Mouse (Mus musculus) spleen, adult 2 months (tissue): ENCODE results near the gene Cct7. TPM values are rescaled to one million over a fixed set of nuclear protein-coding genes. Genes with fewer than 3 reads are reported as not detected.

Experiments used
- DNase-seq, 2 experiments: peaks; one replicate each; pipeline versions ENCODE4 v3.0.0 to v3.0.0-alpha.2; 2012 to 2021; ENCODE audit warnings: low spot score in 2 of 2, low read depth in 1 of 2
- H3K27ac ChIP-seq: fragments of 200-500 bp; 2 replicates; pipeline ENCODE4 v1.5.1; 2012; ENCODE audit warnings: low read length, inconsistent platforms; ENCODE audit not compliant: insufficient read depth
- H3K27me3 ChIP-seq: fragments of 200-500 bp; 2 replicates; pipeline ENCODE4 v1.6.1; 2012; ENCODE audit warnings: mild to moderate bottlenecking, moderate library complexity, low read length, inconsistent platforms; ENCODE audit not compliant: control insufficient read depth, insufficient read depth
- H3K36me3 ChIP-seq: fragments of 200-500 bp; 2 replicates; pipeline ENCODE4 v1.6.1; 2012; ENCODE audit warnings: mild to moderate bottlenecking, low read length, inconsistent platforms; ENCODE audit not compliant: control insufficient read depth, insufficient read depth
- H3K4me1 ChIP-seq: fragments of 200-500 bp; 2 replicates; pipeline ENCODE4 v1.6.1; 2011; ENCODE audit warnings: inconsistent platforms; ENCODE audit not compliant: control insufficient read depth, insufficient read depth, insufficient read length
- H3K4me3 ChIP-seq: fragments of 200-500 bp; 2 replicates; pipeline ENCODE4 v1.5.1; 2011; ENCODE audit warnings: mild to moderate bottlenecking, inconsistent platforms; ENCODE audit not compliant: insufficient read depth, insufficient read length; ENCODE audit errors: extremely low read depth
- CTCF ChIP-seq: fragments of 200-500 bp; IDR thresholded peaks from 2 replicates; pipeline ENCODE4 v1.5.1; 2011; ENCODE audit warnings: mild to moderate bottlenecking, inconsistent platforms; ENCODE audit not compliant: insufficient read depth, insufficient read length, insufficient replicate concordance; ENCODE audit errors: extremely low read depth
- POLR2A ChIP-seq: fragments of 200-500 bp; IDR thresholded peaks from 2 replicates; pipeline ENCODE4 v1.6.1; 2011; ENCODE audit warnings: low read depth, low read length, inconsistent platforms
- WGBS: fragments of 180-500 bp; shearing (Covaris S2); methylation state at CpG from one replicate; pipeline ENCODE4 v1.1.7; 2018; 5-methylcytosine and 5-hydroxymethylcytosine counted together
- polyA plus RNA-seq: library from polyadenylated mRNA; depleted of rRNA; stranded (reverse); fragments of >200 nt; gene quantifications from 2 replicates; pipeline ENCODE4 v1.2.3, GENCODE M21; 2012

Gene Cct7
- polyA plus RNA-seq, 1 experiment = 73.5 TPM

DNA sequence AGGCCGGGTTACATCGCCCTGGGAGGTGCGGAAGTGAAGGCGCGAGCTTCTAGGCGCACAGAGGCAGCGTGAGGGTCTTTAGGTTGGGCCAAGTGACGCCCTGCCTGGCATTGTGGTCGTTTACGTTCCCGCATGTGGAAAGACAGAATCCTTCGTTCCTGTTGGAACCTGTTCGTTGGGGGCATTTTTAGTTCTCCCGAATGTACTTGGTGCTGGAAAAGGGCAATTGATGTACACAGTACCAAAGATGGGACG, 1.0 kb downstream of the Cct7 start:
- peak overlapping the region; percentile 79 for H3K27ac ChIP-seq
- TF ChIP-seq CTCF (no peak), POLR2A (no peak)
- peak overlapping the region; percentile 96 for H3K4me3 ChIP-seq
- no peak for DNase-seq
- H3K36me3 ChIP-seq = no peaks in the 10 kb centered on the region
- under 1% methylated on average over 15 of the region's 15 CpGs for WGBS
- H3K27me3 ChIP-seq = no peaks in the 10 kb centered on the region
- peaks cover 15% of the 10 kb centered on the region; the same call in 1 of the 2 replicates for H3K4me1 ChIP-seq

DNA sequence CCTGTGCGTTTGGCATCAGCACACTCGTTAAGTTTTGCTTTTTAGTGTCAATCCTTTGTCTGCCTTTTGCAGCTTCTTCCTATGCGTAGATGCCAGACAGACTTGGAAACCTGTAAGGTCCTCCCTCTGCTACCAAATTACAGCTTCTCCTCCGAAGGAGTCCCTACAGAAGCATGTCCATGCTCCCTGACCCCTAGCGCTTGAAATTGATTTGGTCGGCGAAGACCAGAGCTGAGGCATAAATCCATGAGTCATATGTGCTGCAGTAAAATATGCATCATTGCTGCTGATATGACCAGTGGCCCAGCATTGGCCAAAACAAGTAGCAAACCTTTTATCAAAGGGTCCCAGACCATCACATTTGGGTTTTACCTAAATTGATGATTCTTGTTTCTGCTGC, 1.5 kb downstream of the Cct7 start:
- no peak for DNase-seq
- peak overlapping the region; percentile 79; the same call in 1 of the 2 replicates for H3K27ac ChIP-seq
- WGBS = 8% methylated on average over 7 of the region's 7 CpGs

DNA sequence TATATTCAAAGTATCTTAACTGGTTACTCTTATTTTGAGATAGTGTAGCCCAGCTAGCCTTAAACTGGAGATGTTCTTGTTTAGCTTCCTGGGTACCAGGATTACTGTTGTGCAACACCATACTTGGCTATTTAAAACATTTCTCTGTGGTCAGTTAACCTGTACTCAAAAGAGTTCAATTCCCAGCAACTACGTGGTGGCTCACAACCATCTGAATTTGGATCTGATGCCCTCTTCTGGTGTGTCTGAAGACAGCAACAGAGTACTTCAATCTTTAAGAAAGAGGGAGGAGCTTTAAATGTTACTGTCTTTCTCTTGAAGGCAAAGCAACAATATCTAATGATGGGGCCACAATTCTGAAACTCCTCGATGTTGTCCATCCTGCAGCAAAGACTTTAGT, 8.3 kb downstream of the Cct7 start:
- DNase-seq = no peak
- no peaks in the 10 kb centered on the region for H3K4me1 ChIP-seq
- no peaks in the 10 kb centered on the region for H3K27me3 ChIP-seq

More for the DNA sequence above, 1.5 kb downstream of the Cct7 start:
- Histone ChIP-seq H3K4me3 (peak overlapping the region; percentile 96), H3K36me3 (no peaks in the 10 kb centered on the region), H3K27me3 (no peaks in the 10 kb centered on the region), H3K4me1 (peaks cover 15% of the 10 kb centered on the region; the same call in 1 of the 2 replicates)
- TF ChIP-seq CTCF (no peak), POLR2A (no peak)

DNA sequence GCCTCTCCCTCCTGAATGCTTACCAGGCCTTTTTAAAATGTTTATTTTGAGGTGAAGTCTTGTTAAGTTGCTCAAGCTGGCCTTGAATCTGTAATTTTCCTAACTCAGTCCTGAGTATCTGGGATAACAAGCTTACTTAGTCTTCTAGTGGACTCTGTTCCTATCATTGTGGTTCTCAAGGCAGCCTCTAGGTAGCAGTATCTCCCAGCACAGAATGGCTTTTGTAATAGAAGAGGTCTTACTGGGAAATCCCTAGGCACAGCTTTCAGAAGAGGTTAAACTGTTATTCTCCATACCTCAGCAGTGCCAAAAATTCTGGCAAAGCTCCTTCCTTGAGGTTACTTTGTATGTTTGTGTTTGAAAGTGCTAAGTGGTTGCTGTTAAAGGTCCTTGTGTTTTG, 14.1 kb downstream of the Cct7 start:
- no peak overlapping the region for H3K27ac ChIP-seq
- H3K27me3 ChIP-seq = no peaks in the 10 kb centered on the region
- no peaks in the 10 kb centered on the region for H3K4me1 ChIP-seq
- no peak for TF ChIP-seq CTCF
- DNase-seq = no peak
- H3K36me3 ChIP-seq = peaks cover 78% of the 10 kb centered on the region
- H3K4me3 ChIP-seq = no peak overlapping the region

More for the DNA sequence above, 8.3 kb downstream of the Cct7 start:
- TF ChIP-seq POLR2A = no peak
- TF ChIP-seq CTCF = no peak
- Histone ChIP-seq H3K4me3 (no peak overlapping the region), H3K27ac (no peak overlapping the region), H3K36me3 (peaks cover 42% of the 10 kb centered on the region)
- WGBS = 89% methylated on average over 2 of the region's 2 CpGs

DNA sequence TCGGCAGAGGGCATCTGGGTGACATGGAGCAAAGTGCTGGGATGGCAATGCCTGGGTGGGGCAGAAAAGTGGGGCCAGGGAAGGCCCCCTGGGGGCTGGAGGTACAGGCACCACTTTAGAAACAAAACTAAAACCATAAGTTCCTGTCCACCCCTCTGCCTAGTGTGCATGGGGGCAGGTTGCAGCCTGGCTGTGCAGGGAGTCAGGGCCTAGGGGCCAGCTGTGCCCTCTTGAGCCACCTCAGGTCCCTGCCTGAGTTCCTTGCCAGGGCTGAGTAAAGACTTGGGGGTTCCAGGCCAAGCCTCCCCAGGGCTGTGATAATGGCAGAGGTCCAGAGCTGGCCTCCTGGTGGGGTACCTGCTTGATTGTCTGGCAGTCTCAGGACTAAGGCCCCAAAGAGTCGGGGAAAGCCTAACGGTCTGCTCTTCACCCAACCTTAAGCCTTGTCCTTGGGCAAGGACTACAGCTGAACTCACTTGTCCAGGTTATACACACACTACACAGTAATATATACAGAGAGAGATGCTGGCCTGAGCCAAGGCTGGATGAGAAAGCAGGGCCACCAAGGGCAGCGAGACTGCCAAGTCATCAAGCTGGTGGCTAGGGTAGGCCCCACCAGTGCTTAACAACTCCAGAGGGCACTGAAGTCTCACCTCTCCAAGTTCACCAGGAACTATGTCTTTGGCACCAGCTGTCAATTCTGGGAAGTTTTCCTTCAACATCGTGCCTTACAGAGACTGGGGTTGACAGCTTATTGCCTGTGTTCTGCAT, 18.5 kb downstream of the Cct7 start:
- Histone ChIP-seq H3K4me1 (no peaks in the 10 kb centered on the region), H3K36me3 (peaks cover 42% of the 10 kb centered on the region), H3K4me3 (no peak overlapping the region), H3K27me3 (no peaks in the 10 kb centered on the region), H3K27ac (no peak overlapping the region)
- no peak for DNase-seq
- WGBS = 87% methylated on average over 5 of the region's 5 CpGs
- TF ChIP-seq CTCF (no peak), POLR2A (no peak)

DNA sequence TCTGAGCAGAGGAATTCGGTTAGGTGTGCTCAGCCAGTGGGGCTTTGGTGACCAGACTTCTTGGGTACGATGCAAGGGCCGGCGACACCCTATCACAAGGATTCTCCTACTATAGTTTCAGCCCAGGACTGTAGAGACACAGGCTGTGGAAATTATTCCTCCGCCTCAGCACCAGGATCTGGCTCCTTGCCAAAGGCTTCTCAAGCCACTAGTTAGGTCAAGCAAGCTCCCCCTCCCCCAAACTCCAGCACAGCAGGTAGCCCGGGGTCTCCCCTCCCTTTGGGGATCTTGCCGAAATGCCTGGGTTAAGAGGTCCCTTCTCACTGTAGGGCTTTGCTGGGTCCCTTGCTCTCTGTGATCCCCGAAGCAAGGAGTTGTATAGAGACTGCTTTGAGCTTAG, 20.6 kb downstream of the Cct7 start:
- Histone ChIP-seq H3K4me1 (no peaks in the 10 kb centered on the region), H3K4me3 (no peak overlapping the region), H3K36me3 (peaks cover 22% of the 10 kb centered on the region), H3K27ac (no peak overlapping the region), H3K27me3 (no peaks in the 10 kb centered on the region)
- no peak for TF ChIP-seq CTCF
- TF ChIP-seq POLR2A = no peak
- no peak for DNase-seq
- WGBS = 73% methylated on average over 8 of the region's 8 CpGs

DNA sequence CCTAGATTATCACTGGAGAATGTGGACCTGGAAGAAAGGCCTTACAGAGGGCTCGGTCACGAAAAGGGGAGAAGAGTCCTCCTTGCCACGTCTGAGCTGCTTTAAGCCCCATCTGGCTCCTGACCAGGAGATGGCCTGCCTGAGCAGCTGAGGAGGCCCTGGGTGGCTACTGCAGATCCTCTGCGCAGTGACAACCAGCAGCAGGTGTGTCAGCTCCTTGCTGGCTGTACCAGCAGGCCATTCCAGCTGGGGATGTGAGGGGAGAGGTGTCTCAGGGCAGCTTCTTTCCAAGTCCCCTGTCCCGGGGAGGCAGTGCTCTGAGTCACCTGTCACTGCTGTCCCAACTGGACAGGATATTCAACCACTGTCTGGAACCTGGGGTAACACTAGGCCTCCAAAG, 21.2 kb downstream of the Cct7 start:
- TF ChIP-seq POLR2A (no peak), CTCF (no peak)
- no peaks in the 10 kb centered on the region for H3K27me3 ChIP-seq
- H3K4me1 ChIP-seq = no peaks in the 10 kb centered on the region
- 65% methylated on average over 5 of the region's 5 CpGs for WGBS
- H3K4me3 ChIP-seq = no peak overlapping the region
- peaks cover 17% of the 10 kb centered on the region for H3K36me3 ChIP-seq
- no peak for DNase-seq
- no peak overlapping the region for H3K27ac ChIP-seq
